Mouse (Mus musculus): ENCODE measurements around the gene Nfia. TPM values are rescaled to one million over a fixed set of nuclear protein-coding genes. Genes with fewer than 3 reads are reported as not detected.

Gene Nfia
- polyA plus RNA-seq, 1 experiment from 2014 or later: 9.9 TPM

- Histone ChIP-seq H3K27me3 (ENCODE audit: insufficient read depth, low read length) (no peaks in the 10 kb centered on the region), H3K9ac (replicated peaks) (no peak overlapping the region), H3K36me3 (replicated peaks; ENCODE audit: insufficient read depth, low read length) (no peaks in the 10 kb centered on the region), H3K4me2 (ENCODE audit: low read depth, low read length) (no peak overlapping the region), H3K9me3 (ENCODE audit: low read length) (no peaks in the 10 kb centered on the region), H3K4me3 (ENCODE audit: low read depth, low read length) (no peak overlapping the region), H3K4me1 (ENCODE audit: insufficient read depth) (peaks cover 13% of the 10 kb centered on the region), H3K27ac (ENCODE audit: low read depth) (no peak overlapping the region)
- no peak for DNase-seq
- no peak for TF ChIP-seq CTCF (IDR thresholded peaks at IDR 0.05; ENCODE audit: low read depth)
- no peak for TF ChIP-seq EP300 (IDR thresholded peaks at IDR 0.05; ENCODE audit: low read depth)
- ATAC-seq: no peak
- WGBS (ENCODE audit: insufficient replicate concordance): 69% methylated on average over 5 of the region's 5 CpGs
Observed at GRCm38 (mm10) chr4:97988703-97989102, 216.2 kb downstream of the Nfia start.

DNA sequence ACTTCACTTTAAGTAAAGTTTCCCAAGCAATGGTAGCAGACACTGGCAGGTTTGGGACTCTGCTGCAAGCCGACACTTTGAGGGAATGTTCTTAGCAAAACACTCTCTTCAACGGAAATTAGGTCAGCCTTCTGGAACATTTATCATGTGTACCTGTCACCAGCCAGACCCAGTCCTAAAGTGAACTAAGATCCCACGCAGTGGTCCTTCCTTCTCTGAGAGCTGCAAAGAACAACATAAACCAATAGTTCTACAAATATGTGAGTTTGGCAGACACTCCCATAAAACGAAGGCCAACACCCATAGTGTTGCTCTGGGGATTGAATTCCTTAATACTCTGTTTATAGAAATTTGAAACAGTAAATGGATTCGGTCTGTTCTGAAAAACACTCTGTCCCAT, 217.9 kb downstream of the Nfia start:
- Histone ChIP-seq H3K4me3 (ENCODE audit: low read depth, low read length) (no peak overlapping the region), H3K4me1 (ENCODE audit: insufficient read depth) (peaks cover 9% of the 10 kb centered on the region), H3K27ac (ENCODE audit: low read depth) (no peak overlapping the region), H3K36me3 (replicated peaks; ENCODE audit: insufficient read depth, low read length) (no peaks in the 10 kb centered on the region), H3K27me3 (ENCODE audit: insufficient read depth, low read length) (no peaks in the 10 kb centered on the region), H3K9me3 (ENCODE audit: low read length) (no peaks in the 10 kb centered on the region), H3K4me2 (ENCODE audit: low read depth, low read length) (no peak overlapping the region), H3K9ac (replicated peaks) (no peak overlapping the region)
- TF ChIP-seq CTCF (IDR thresholded peaks at IDR 0.05; ENCODE audit: low read depth) (no peak), EP300 (IDR thresholded peaks at IDR 0.05; ENCODE audit: low read depth) (no peak; the same call in 1 of the 2 replicates)
- WGBS (ENCODE audit: insufficient replicate concordance): 53% methylated on average over 5 of the region's 5 CpGs
- DNase-seq (no peak), ATAC-seq (no peak)

DNA sequence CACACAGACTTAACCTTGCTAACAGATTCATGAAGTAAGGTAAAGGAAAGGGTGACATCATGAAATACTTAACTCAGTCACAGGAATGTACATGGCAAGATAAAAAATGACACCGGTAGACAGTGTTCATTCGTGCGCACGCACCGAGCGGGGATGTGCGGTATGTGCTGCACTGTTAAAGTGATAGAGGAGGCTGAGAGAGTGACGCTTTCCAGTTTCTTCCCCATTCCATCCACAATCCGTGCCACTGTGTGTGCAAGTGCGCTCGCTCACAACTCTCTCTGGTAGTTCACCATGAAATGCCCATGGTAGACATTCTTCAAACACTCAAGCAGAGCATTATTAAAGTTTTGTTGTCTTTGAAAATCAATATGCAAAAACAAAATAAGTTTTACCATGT, 218.9 kb downstream of the Nfia start:
- H3K27ac ChIP-seq (ENCODE audit: low read depth): no peak overlapping the region
- ATAC-seq (no peak), DNase-seq (no peak)
- peaks cover 3% of the 10 kb centered on the region; the same call in 1 of the 2 replicates for H3K4me1 ChIP-seq (ENCODE audit: insufficient read depth)
- 93% methylated on average over 11 of the region's 11 CpGs for WGBS (ENCODE audit: insufficient replicate concordance)
- H3K4me2 ChIP-seq (ENCODE audit: low read depth, low read length): no peak overlapping the region
- H3K9ac ChIP-seq (replicated peaks): no peak overlapping the region
- H3K36me3 ChIP-seq (replicated peaks; ENCODE audit: insufficient read depth, low read length): no peaks in the 10 kb centered on the region
- no peaks in the 10 kb centered on the region for H3K9me3 ChIP-seq (ENCODE audit: low read length)
- H3K4me3 ChIP-seq (ENCODE audit: low read depth, low read length): no peak overlapping the region
- TF ChIP-seq CTCF (IDR thresholded peaks at IDR 0.05; ENCODE audit: low read depth) (no peak), EP300 (IDR thresholded peaks at IDR 0.05; ENCODE audit: low read depth) (no peak)
- no peaks in the 10 kb centered on the region for H3K27me3 ChIP-seq (ENCODE audit: insufficient read depth, low read length)

- H3K4me2 ChIP-seq (ENCODE audit: low read depth, low read length): no peak overlapping the region
- ATAC-seq: no peak
- peaks cover 3% of the 10 kb centered on the region; the same call in 1 of the 2 replicates for H3K4me1 ChIP-seq (ENCODE audit: insufficient read depth)
- TF ChIP-seq EP300 (IDR thresholded peaks at IDR 0.05; ENCODE audit: low read depth) (no peak), CTCF (IDR thresholded peaks at IDR 0.05; ENCODE audit: low read depth) (no peak)
- no peak overlapping the region; the same call in 1 of the 2 replicates for H3K27ac ChIP-seq (ENCODE audit: low read depth)
- no peaks in the 10 kb centered on the region for H3K27me3 ChIP-seq (ENCODE audit: insufficient read depth, low read length)
- H3K9ac ChIP-seq (replicated peaks): no peak overlapping the region
- no peaks in the 10 kb centered on the region for H3K36me3 ChIP-seq (replicated peaks; ENCODE audit: insufficient read depth, low read length)
- 58% methylated on average over 3 of the region's 3 CpGs for WGBS (ENCODE audit: insufficient replicate concordance)
- no peaks in the 10 kb centered on the region for H3K9me3 ChIP-seq (ENCODE audit: low read length)
- no peak for DNase-seq
- no peak overlapping the region for H3K4me3 ChIP-seq (ENCODE audit: low read depth, low read length)
Observed at GRCm38 (mm10) chr4:97991880-97992279, 219.3 kb downstream of the Nfia start.

GRCm38 (mm10) chr4:97995911-97996712, 223.6 kb downstream of the Nfia start:
- 0 out of 2 replicates have a peak, but pooled peaks cover 3% of the 10 kb centered on the region for H3K4me1 ChIP-seq (ENCODE audit: insufficient read depth)
- no peak overlapping the region for H3K4me3 ChIP-seq (ENCODE audit: low read depth, low read length)
- no peaks in the 10 kb centered on the region for H3K36me3 ChIP-seq (replicated peaks; ENCODE audit: insufficient read depth, low read length)
- DNase-seq (no peak), ATAC-seq (no peak)
- no peak overlapping the region for H3K4me2 ChIP-seq (ENCODE audit: low read depth, low read length)
- no peaks in the 10 kb centered on the region for H3K9me3 ChIP-seq (ENCODE audit: low read length)
- H3K27ac ChIP-seq (ENCODE audit: low read depth): no peak overlapping the region
- WGBS (ENCODE audit: insufficient replicate concordance): 77% methylated on average over 8 of the region's 8 CpGs
- H3K9ac ChIP-seq (replicated peaks): no peak overlapping the region
- TF ChIP-seq EP300 (IDR thresholded peaks at IDR 0.05; ENCODE audit: low read depth): no peak
- TF ChIP-seq CTCF (IDR thresholded peaks at IDR 0.05; ENCODE audit: low read depth): no peak
- H3K27me3 ChIP-seq (ENCODE audit: insufficient read depth, low read length): no peaks in the 10 kb centered on the region

GRCm38 (mm10) chr4:97997151-97997817, 224.8 kb downstream of the Nfia start:
- no peaks in the 10 kb centered on the region for H3K27me3 ChIP-seq (ENCODE audit: insufficient read depth, low read length)
- H3K9ac ChIP-seq (replicated peaks): no peak overlapping the region
- no peak overlapping the region for H3K27ac ChIP-seq (ENCODE audit: low read depth)
- TF ChIP-seq CTCF (IDR thresholded peaks at IDR 0.05; ENCODE audit: low read depth) (no peak), EP300 (IDR thresholded peaks at IDR 0.05; ENCODE audit: low read depth) (no peak)
- peaks cover 3% of the 10 kb centered on the region; the same call in 1 of the 2 replicates for H3K4me1 ChIP-seq (ENCODE audit: insufficient read depth)
- H3K4me3 ChIP-seq (ENCODE audit: low read depth, low read length): no peak overlapping the region
- 77% methylated on average over 11 of the region's 11 CpGs for WGBS (ENCODE audit: insufficient replicate concordance)
- no peak overlapping the region for H3K4me2 ChIP-seq (ENCODE audit: low read depth, low read length)
- peaks cover 5% of the 10 kb centered on the region; the same call in 1 of the 2 replicates for H3K36me3 ChIP-seq (replicated peaks; ENCODE audit: insufficient read depth, low read length)
- no peaks in the 10 kb centered on the region for H3K9me3 ChIP-seq (ENCODE audit: low read length)
- ATAC-seq (no peak), DNase-seq (no peak)
